Mouse (Mus musculus) liver, postnatal 0 days (tissue): ENCODE measurements around the gene Ptcd1.

ENCODE experiments used
- CTCF ChIP-seq: sonication (generic); IDR thresholded peaks from 2 replicates; pipeline ENCODE4 v1.5.1; 2016; ENCODE audit warnings: antibody characterized with exemption, low read depth
- EP300 ChIP-seq: IDR thresholded peaks from 2 replicates; pipeline ENCODE4 v1.6.1; 2016; ENCODE audit warnings: antibody characterized with exemption, low read depth, mild to moderate bottlenecking

DNA sequence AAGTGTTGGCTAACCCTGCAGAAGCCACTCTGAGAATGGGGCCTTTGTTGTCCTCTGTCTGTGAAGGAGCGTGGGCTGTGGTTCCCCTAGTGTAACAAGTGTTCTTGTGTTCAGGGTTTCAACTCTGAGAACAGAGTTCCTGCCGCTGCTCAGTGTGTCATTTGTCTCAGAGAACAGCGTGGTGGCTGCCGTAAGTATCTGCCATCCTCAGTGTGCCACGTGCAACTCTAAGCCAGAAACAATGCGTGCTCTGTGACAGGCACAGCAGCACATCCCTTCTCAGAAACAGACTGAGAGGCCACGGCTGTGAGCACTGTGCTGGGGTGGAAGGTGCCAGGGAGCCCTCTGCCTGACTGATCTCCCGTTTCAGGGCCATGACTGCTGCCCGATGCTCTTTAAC, 62.6 kb downstream of the Ptcd1 start:
- no peak for TF ChIP-seq CTCF
- TF ChIP-seq EP300 = no peak
